Mouse (Mus musculus) lung, postnatal 0 days (tissue): ENCODE results near the gene Ttc4. TPM values are rescaled to one million over a fixed set of nuclear protein-coding genes. Genes with fewer than 3 reads are reported as not detected.

ENCODE experiments used
- ATAC-seq: fragments of 200-750 bp; cut with Nextera tagmentation; 2 replicates; pipeline ENCODE4 v1.8.0; 2017; ENCODE audit warnings: moderate library complexity
- DNase-seq: peaks from one replicate; pipeline ENCODE4 v3.0.0-alpha.2; 2016; ENCODE audit warnings: low spot score
- H3K27ac ChIP-seq: fragments of 300-500 bp; sonication (generic); 2 replicates; pipeline ENCODE4 v1.5.1; 2014; ENCODE audit warnings: antibody characterized with exemption, mild to moderate bottlenecking, low read length, mixed read lengths
- H3K27me3 ChIP-seq: fragments of 300-500 bp; sonication (generic); replicated peaks from 2 replicates; pipeline ENCODE4 v1.6.1; 2014; ENCODE audit warnings: low read length, mixed read lengths; ENCODE audit not compliant: insufficient read depth
- H3K36me3 ChIP-seq: fragments of 300-500 bp; sonication (generic); 2 replicates; pipeline ENCODE4 v1.6.1; 2014; ENCODE audit warnings: low read length, mixed read lengths; ENCODE audit not compliant: insufficient read depth
- H3K4me1 ChIP-seq: fragments of 300-500 bp; sonication (generic); 2 replicates; pipeline ENCODE4 v1.6.1; 2014; ENCODE audit warnings: antibody characterized with exemption, low read depth, low read length, mixed read lengths; ENCODE audit not compliant: insufficient read depth
- H3K4me2 ChIP-seq: fragments of 300-500 bp; sonication (generic); replicated peaks from 2 replicates; pipeline ENCODE4 v1.6.1; 2014; ENCODE audit warnings: low read depth, mild to moderate bottlenecking, low read length, moderate library complexity, mixed read lengths
- H3K4me3 ChIP-seq: fragments of 300-500 bp; sonication (generic); 2 replicates; pipeline ENCODE4 v1.5.1; 2014; ENCODE audit warnings: low read depth, low read length
- H3K9ac ChIP-seq: fragments of 300-500 bp; sonication (generic); replicated peaks from 2 replicates; pipeline ENCODE4 v1.6.1; 2014; ENCODE audit warnings: low read depth, mild to moderate bottlenecking
- H3K9me3 ChIP-seq: fragments of 300-500 bp; sonication (generic); 2 replicates; pipeline ENCODE4 v1.6.1; 2016; ENCODE audit warnings: low read length, mixed read lengths
- CTCF ChIP-seq: IDR thresholded peaks from 2 replicates; pipeline ENCODE4 v1.5.1; 2016; ENCODE audit warnings: antibody characterized with exemption, mild to moderate bottlenecking
- EP300 ChIP-seq: IDR thresholded peaks from 2 replicates; pipeline ENCODE4 v1.6.1; 2016; ENCODE audit warnings: antibody characterized with exemption, mild to moderate bottlenecking, control low read depth
- WGBS: fragments of 180-500 bp; shearing (Covaris S2); extraction: QIAGEN DNeasy Blood & Tissue Kit; methylation state at CpG from one replicate; pipeline ENCODE4 v1.1.7; 2014; 5-methylcytosine and 5-hydroxymethylcytosine counted together
- polyA plus RNA-seq: library from polyadenylated mRNA; unstranded; fragments of >200 nt; fragmentation: Nextera tagmentation; extraction: Ambion mirVana; gene quantifications from 2 replicates; pipeline ENCODE4 v1.2.1, GENCODE M21; 2015

The Ttc4 gene
- polyA plus RNA-seq, 1 experiment from 2014 or later, result 39.0 TPM

- Histone ChIP-seq H3K4me1 (no peaks in the 10 kb centered on the region), H3K36me3 (no peaks in the 10 kb centered on the region), H3K4me2 (no peak overlapping the region), H3K9ac (no peak overlapping the region), H3K27ac (no peak overlapping the region), H3K4me3 (no peak overlapping the region), H3K9me3 (no peaks in the 10 kb centered on the region), H3K27me3 (no peaks in the 10 kb centered on the region)
- peak; percentile 46 for DNase-seq
- WGBS, result 19% methylated on average over 14 of the region's 14 CpGs
- TF ChIP-seq CTCF (peak; percentile 88), EP300 (no peak)
- no peak for ATAC-seq
Observed at GRCm38 (mm10) chr4:106630333-106631220, 48.2 kb downstream of the Ttc4 start.

GRCm38 (mm10) chr4:106629374-106629773 lies 49.4 kb downstream of the Ttc4 start:
- Histone ChIP-seq H3K4me1 (no peaks in the 10 kb centered on the region), H3K9me3 (no peaks in the 10 kb centered on the region), H3K27me3 (no peaks in the 10 kb centered on the region), H3K9ac (no peak overlapping the region), H3K27ac (no peak overlapping the region), H3K4me2 (no peak overlapping the region), H3K4me3 (no peak overlapping the region), H3K36me3 (no peaks in the 10 kb centered on the region)
- TF ChIP-seq CTCF (no peak), EP300 (no peak)
- WGBS, result 42% methylated on average over 5 of the region's 5 CpGs
- no peak for DNase-seq
- no peak for ATAC-seq

GRCm38 (mm10) chr4:106628650-106629360 lies 49.9 kb downstream of the Ttc4 start:
- H3K4me2 ChIP-seq, result no peak overlapping the region
- TF ChIP-seq EP300 (no peak), CTCF (no peak)
- no peak overlapping the region for H3K4me3 ChIP-seq
- no peak overlapping the region for H3K9ac ChIP-seq
- no peaks in the 10 kb centered on the region for H3K27me3 ChIP-seq
- DNase-seq (peak; percentile 47), ATAC-seq (peak; percentile 59)
- no peaks in the 10 kb centered on the region for H3K4me1 ChIP-seq
- no peak overlapping the region for H3K27ac ChIP-seq
- no peaks in the 10 kb centered on the region for H3K36me3 ChIP-seq
- H3K9me3 ChIP-seq, result no peaks in the 10 kb centered on the region
- 22% methylated on average over 9 of the region's 9 CpGs for WGBS

GRCm38 (mm10) chr4:106627809-106628208 lies 50.9 kb downstream of the Ttc4 start:
- no peak for TF ChIP-seq EP300
- TF ChIP-seq CTCF, result no peak
- Histone ChIP-seq H3K4me1 (no peaks in the 10 kb centered on the region), H3K27ac (no peak overlapping the region), H3K9me3 (no peaks in the 10 kb centered on the region), H3K4me2 (no peak overlapping the region), H3K36me3 (no peaks in the 10 kb centered on the region), H3K9ac (no peak overlapping the region), H3K4me3 (no peak overlapping the region), H3K27me3 (peaks cover 2% of the 10 kb centered on the region; the same call in 1 of the 2 replicates)
- DNase-seq, result no peak
- no peak for ATAC-seq
- WGBS, result 72% methylated on average over 5 of the region's 5 CpGs

- H3K9ac ChIP-seq, result no peak overlapping the region
- no peak overlapping the region for H3K4me3 ChIP-seq
- no peak overlapping the region for H3K27ac ChIP-seq
- no peaks in the 10 kb centered on the region for H3K36me3 ChIP-seq
- ATAC-seq (no peak), DNase-seq (no peak)
- TF ChIP-seq EP300 (no peak), CTCF (no peak)
- H3K27me3 ChIP-seq, result peaks cover 9% of the 10 kb centered on the region; the same call in 1 of the 2 replicates
- 66% methylated on average over 10 of the region's 10 CpGs for WGBS
- H3K4me2 ChIP-seq, result no peak overlapping the region
- H3K9me3 ChIP-seq, result no peaks in the 10 kb centered on the region
- no peaks in the 10 kb centered on the region for H3K4me1 ChIP-seq
Observed at GRCm38 (mm10) chr4:106624271-106624670, 54.5 kb downstream of the Ttc4 start.

- 31% methylated on average over 26 of the region's 28 CpGs for WGBS
- H3K4me3 ChIP-seq, result peak overlapping the region; percentile 31; the same call in 1 of the 2 replicates
- H3K27me3 ChIP-seq, result peaks cover 11% of the 10 kb centered on the region
- TF ChIP-seq CTCF (no peak), EP300 (no peak)
- no peaks in the 10 kb centered on the region for H3K36me3 ChIP-seq
- H3K9ac ChIP-seq, result no peak overlapping the region
- no peak overlapping the region for H3K27ac ChIP-seq
- no peak for DNase-seq
- H3K4me2 ChIP-seq, result peak overlapping the region; percentile 57
- 0 out of 2 replicates have a peak, but pooled peaks have one; percentile 4 for ATAC-seq
- no peaks in the 10 kb centered on the region for H3K9me3 ChIP-seq
- H3K4me1 ChIP-seq, result no peaks in the 10 kb centered on the region
Observed at GRCm38 (mm10) chr4:106622712-106623111, 56.0 kb downstream of the Ttc4 start.
